Mouse (Mus musculus) stomach, postnatal 0 days (tissue): ENCODE results near the gene Chtf18. TPM values are rescaled to one million over a fixed set of nuclear protein-coding genes. Genes with fewer than 3 reads are reported as not detected.

ENCODE experiments used
- ATAC-seq: fragments of 200-750 bp; cut with Nextera tagmentation; 2 replicates; pipeline ENCODE4 v1.8.0; 2017; ENCODE audit not compliant: low FRiP score, low TSS enrichment
- DNase-seq: peaks from one replicate; pipeline ENCODE4 v3.0.0-alpha.2; 2016; ENCODE audit warnings: low spot score
- H3K27ac ChIP-seq: fragments of 300-500 bp; sonication (generic); replicated peaks from 2 replicates; pipeline ENCODE4 v1.5.1; 2014; ENCODE audit warnings: mild to moderate bottlenecking, control low read depth
- H3K27me3 ChIP-seq: fragments of 300-500 bp; sonication (generic); 2 replicates; pipeline ENCODE4 v1.6.1; 2014; ENCODE audit warnings: low read length; ENCODE audit not compliant: control insufficient read depth, insufficient read depth
- H3K36me3 ChIP-seq: fragments of 300-500 bp; sonication (generic); 2 replicates; pipeline ENCODE4 v1.6.1; 2014; ENCODE audit warnings: low read length, mixed read lengths; ENCODE audit not compliant: control insufficient read depth, insufficient read depth
- H3K4me1 ChIP-seq: fragments of 300-500 bp; sonication (generic); replicated peaks from 2 replicates; pipeline ENCODE4 v1.6.1; 2014; ENCODE audit warnings: antibody characterized with exemption; ENCODE audit not compliant: control insufficient read depth, insufficient read depth
- H3K4me2 ChIP-seq: fragments of 300-500 bp; sonication (generic); replicated peaks from 2 replicates; pipeline ENCODE4 v1.6.1; 2014; ENCODE audit warnings: low read depth, mild to moderate bottlenecking, control low read depth, moderate library complexity
- H3K4me3 ChIP-seq: fragments of 300-500 bp; sonication (generic); 2 replicates; pipeline ENCODE4 v1.5.1; 2014; ENCODE audit warnings: low read depth, low read length, control low read depth
- H3K9ac ChIP-seq: fragments of 300-500 bp; sonication (generic); 2 replicates; pipeline ENCODE4 v1.6.1; 2014; ENCODE audit warnings: mild to moderate bottlenecking, low read length, control low read depth, mixed read lengths
- H3K9me3 ChIP-seq: fragments of 300-500 bp; sonication (generic); 2 replicates; pipeline ENCODE4 v1.6.1; 2016; ENCODE audit warnings: low read length; ENCODE audit not compliant: control insufficient read depth
- CTCF ChIP-seq: IDR thresholded peaks from 2 replicates; pipeline ENCODE4 v1.5.1; 2016; ENCODE audit warnings: antibody characterized with exemption, low read depth, mild to moderate bottlenecking, moderate library complexity
- EP300 ChIP-seq: optimal IDR thresholded peaks from 2 replicates; pipeline ENCODE3; 2016; ENCODE audit warnings: antibody characterized with exemption
- WGBS: fragments of 180-500 bp; shearing (Covaris S2); extraction: QIAGEN DNeasy Blood & Tissue Kit; methylation state at CpG from one replicate; pipeline ENCODE4 v1.1.7; 2014; 5-methylcytosine and 5-hydroxymethylcytosine counted together
- polyA plus RNA-seq: library from polyadenylated mRNA; unstranded; fragments of >200 nt; fragmentation: Nextera tagmentation; extraction: Ambion mirVana; gene quantifications from 2 replicates; pipeline ENCODE4 v1.2.1, GENCODE M21; 2015

Gene Chtf18
- polyA plus RNA-seq, 1 experiment from 2014 or later: 5.4 TPM

DNA sequence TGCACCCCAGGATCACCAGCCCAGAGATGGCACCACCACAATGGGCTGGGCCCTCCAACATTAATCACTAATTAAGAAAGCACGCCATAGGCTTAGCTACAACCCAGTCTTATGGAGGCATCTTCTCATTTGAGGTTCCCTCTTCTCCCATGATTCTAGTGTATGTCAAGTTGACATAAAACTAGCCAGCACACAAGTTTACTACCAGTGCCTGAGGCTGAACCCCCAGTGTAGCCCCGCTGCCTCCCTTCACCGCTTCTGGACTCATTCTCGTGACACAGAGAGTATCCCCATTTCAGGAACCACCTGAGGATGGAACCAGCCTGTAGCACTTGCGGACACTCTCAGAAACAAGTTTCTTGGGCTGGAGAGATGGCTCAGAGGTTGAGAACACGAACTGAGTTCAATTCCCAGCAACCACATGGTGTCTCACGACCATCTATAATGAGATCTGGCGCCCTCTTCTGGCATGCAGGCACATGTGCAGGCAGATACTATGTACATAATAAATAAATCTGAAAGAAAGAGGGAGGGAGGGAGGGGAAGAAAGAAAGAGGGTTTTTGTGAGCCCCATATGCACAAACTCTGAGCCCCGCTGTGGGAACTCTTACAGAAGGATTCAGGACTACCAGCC, 26.2 kb downstream of the Chtf18 start:
- Histone ChIP-seq H3K9ac (no peak overlapping the region), H3K27ac (no peak overlapping the region), H3K36me3 (no peaks in the 10 kb centered on the region), H3K4me1 (no peaks in the 10 kb centered on the region), H3K9me3 (no peaks in the 10 kb centered on the region), H3K27me3 (no peaks in the 10 kb centered on the region), H3K4me3 (no peak overlapping the region), H3K4me2 (no peak overlapping the region)
- ATAC-seq: no peak
- TF ChIP-seq EP300 (no peak), CTCF (peak; percentile 55)
- 56% methylated on average over 9 of the region's 9 CpGs for WGBS
- no peak for DNase-seq

DNA sequence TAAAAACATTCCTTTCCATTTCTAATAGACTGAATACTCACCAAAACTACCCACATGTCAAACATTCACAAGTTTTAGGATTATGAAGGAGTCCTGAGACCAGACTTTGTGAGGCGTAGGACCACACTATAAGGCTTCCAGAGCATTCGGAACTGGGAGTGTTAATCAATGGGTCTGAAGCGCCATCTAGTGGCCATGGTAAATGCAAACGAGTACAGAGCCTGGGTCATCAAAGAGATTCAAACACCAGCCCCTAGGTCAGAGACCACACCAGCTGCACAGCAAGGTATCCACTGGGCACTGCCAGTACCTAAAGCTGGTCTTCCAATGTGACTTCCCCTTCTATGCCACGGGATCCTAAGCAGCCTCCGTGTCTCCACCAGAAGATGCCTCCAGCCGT, 28.8 kb downstream of the Chtf18 start:
- no peaks in the 10 kb centered on the region for H3K36me3 ChIP-seq
- no peaks in the 10 kb centered on the region for H3K27me3 ChIP-seq
- H3K9ac ChIP-seq: no peak overlapping the region
- H3K4me1 ChIP-seq: no peaks in the 10 kb centered on the region
- TF ChIP-seq CTCF (peak; percentile 93), EP300 (no peak)
- H3K4me2 ChIP-seq: no peak overlapping the region
- H3K27ac ChIP-seq: no peak overlapping the region
- ATAC-seq (peak; percentile 61; the same call in 1 of the 2 replicates), DNase-seq (peak; percentile 72)
- 12% methylated on average over 7 of the region's 7 CpGs for WGBS
- H3K9me3 ChIP-seq: no peaks in the 10 kb centered on the region
- H3K4me3 ChIP-seq: no peak overlapping the region

DNA sequence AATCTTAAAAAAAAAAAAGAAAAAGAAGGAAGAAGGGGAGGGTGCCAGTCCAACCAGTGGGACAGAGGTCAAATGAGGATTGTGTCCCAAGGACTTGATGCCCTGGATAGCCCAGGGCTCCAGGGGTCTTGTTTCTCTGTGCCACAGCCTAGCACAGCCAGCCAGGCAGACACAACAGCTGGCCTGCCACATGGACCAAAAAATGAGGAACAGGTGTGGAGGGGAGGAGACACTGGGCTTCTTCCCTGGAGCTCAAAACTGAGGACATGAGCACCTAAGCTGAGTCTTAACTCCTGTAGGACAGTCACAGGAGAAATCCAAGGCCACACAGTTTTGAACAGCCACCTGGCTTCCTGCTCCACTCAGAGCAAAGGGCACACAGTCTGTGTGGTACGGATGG, 31.0 kb downstream of the Chtf18 start:
- H3K4me3 ChIP-seq: no peak overlapping the region
- no peak overlapping the region for H3K9ac ChIP-seq
- no peaks in the 10 kb centered on the region for H3K9me3 ChIP-seq
- no peak overlapping the region for H3K27ac ChIP-seq
- no peaks in the 10 kb centered on the region for H3K4me1 ChIP-seq
- TF ChIP-seq CTCF (no peak), EP300 (no peak)
- H3K36me3 ChIP-seq: no peaks in the 10 kb centered on the region
- 21% methylated on average over 1 of the region's 1 CpGs for WGBS
- no peaks in the 10 kb centered on the region for H3K27me3 ChIP-seq
- H3K4me2 ChIP-seq: no peak overlapping the region
- no peak for ATAC-seq
- no peak for DNase-seq

DNA sequence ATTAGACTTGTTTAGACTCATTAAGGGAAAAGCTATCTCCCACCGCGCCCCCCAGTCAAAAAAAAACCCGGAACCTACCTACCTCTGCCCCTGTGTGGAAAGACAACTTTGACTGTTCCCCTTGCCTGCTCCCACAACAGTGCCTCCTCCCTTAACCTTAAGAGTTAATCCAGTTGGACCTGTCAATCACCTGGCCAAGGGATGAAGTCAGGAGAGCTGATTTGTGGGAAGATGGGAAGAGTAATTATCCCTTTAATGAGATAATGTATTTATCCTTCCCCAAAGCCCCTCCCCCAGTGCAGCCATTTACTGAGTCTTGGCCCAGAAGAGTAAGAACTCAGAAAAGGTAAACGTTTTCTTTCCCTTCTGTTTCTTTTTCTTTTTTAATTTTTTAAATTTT, 38.3 kb downstream of the Chtf18 start:
- Histone ChIP-seq H3K4me2 (no peak overlapping the region), H3K4me1 (no peaks in the 10 kb centered on the region), H3K27ac (no peak overlapping the region), H3K9me3 (no peaks in the 10 kb centered on the region), H3K27me3 (no peaks in the 10 kb centered on the region), H3K36me3 (no peaks in the 10 kb centered on the region), H3K9ac (no peak overlapping the region), H3K4me3 (no peak overlapping the region)
- DNase-seq: no peak
- TF ChIP-seq EP300 (no peak), CTCF (no peak)
- ATAC-seq: no peak
- 83% methylated on average over 4 of the region's 4 CpGs for WGBS

- Histone ChIP-seq H3K36me3 (no peaks in the 10 kb centered on the region), H3K4me1 (no peaks in the 10 kb centered on the region), H3K4me2 (no peak overlapping the region), H3K27me3 (no peaks in the 10 kb centered on the region), H3K9me3 (no peaks in the 10 kb centered on the region), H3K27ac (no peak overlapping the region), H3K4me3 (no peak overlapping the region), H3K9ac (no peak overlapping the region)
- DNase-seq: no peak
- WGBS: 47% methylated on average over 7 of the region's 7 CpGs
- no peak for TF ChIP-seq EP300
- peak; percentile 58 for TF ChIP-seq CTCF
- no peak for ATAC-seq
Observed at GRCm38 (mm10) chr17:25686323-25686722, 40.9 kb downstream of the Chtf18 start.

DNA sequence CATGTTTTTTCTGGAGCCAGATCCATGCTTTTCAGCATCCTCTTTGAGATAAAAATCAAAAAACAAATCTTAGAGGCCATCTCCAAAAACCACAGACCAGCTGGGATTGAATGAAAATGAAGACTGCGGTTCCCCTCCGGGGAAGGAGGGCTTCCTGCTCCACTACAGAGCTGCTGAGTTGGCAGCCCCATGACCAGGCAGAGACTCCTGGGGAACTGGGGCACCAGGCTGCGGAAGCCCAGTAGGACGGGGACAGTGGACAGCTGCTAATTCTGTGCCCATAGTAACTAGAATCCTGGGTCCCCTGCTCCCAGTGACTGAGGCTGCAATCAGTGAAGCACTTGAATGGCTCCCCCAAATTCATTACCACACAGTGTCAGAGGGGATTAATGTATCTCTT, 45.6 kb downstream of the Chtf18 start:
- Histone ChIP-seq H3K9ac (no peak overlapping the region), H3K27me3 (no peaks in the 10 kb centered on the region), H3K9me3 (no peaks in the 10 kb centered on the region), H3K36me3 (no peaks in the 10 kb centered on the region), H3K4me3 (no peak overlapping the region), H3K4me2 (no peak overlapping the region), H3K4me1 (no peaks in the 10 kb centered on the region), H3K27ac (no peak overlapping the region)
- ATAC-seq (no peak), DNase-seq (no peak)
- 74% methylated on average over 4 of the region's 4 CpGs for WGBS
- TF ChIP-seq CTCF (no peak), EP300 (no peak)
